Mouse (Mus musculus): Measurements from ENCODE around the gene Ramac. TPM values are rescaled to one million over a fixed set of nuclear protein-coding genes. Genes with fewer than 3 reads are reported as not detected.

Gene Ramac
- total RNA-seq, 1 experiment: 23.3 TPM

DNA sequence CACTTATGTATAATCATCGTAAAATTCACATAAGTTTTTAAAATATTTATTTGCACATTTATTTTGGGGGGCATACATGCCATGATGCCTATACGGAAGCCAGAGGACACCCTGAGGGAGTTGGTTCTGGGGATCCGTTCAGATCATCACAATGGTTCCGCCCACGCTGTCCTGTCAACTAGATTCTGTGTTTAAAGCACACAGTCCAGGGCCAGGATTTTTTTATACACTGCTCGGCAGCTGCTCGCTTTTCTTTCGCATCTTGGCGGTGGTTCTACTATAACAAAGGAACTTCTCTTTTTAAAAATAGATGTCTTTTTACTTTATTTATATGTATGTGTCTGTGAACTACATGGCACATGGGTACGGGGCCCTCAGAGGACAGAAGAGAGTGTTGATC lies 38.9 kb upstream of the Ramac start:
- in situ Hi-C loops (cut with MboI; ENCODE audit: low sequenced_read_pairs in 2 of 2, unreplicated experiment in 2 of 2): no loop called here
- Histone ChIP-seq H3K36me3 (ENCODE audit: control insufficient read depth, insufficient read depth, low read length, poor library complexity, severe bottlenecking) (no peaks in the 10 kb centered on the region), H3K27ac (ENCODE audit: insufficient read depth, low read depth, low read length, poor library complexity, severe bottlenecking) (no peak overlapping the region), H3K4me3 (ENCODE audit: insufficient read depth in 1 of 2, low read depth in 1 of 2, low read length in 2 of 2, poor library complexity in 1 of 2, severe bottlenecking in 1 of 2) (no peak overlapping the region), H3K9me3 (ENCODE audit: control insufficient read depth, insufficient read depth, low read depth, low read length) (no peaks in the 10 kb centered on the region), H3K4me1 (ENCODE audit: control insufficient read depth in 2 of 2, insufficient read depth in 2 of 2, low read length in 2 of 2, poor library complexity in 1 of 2) (no peaks in the 10 kb centered on the region), H3K9ac (ENCODE audit: insufficient read depth, low read depth, low read length, poor library complexity, severe bottlenecking) (no peak overlapping the region)
- no peak for DNase-seq (ENCODE audit: low read depth, low spot score)
- no peak for TF ChIP-seq HCFC1 (IDR thresholded peaks at IDR 0.05; ENCODE audit: borderline replicate concordance, insufficient read depth, low read length)

DNA sequence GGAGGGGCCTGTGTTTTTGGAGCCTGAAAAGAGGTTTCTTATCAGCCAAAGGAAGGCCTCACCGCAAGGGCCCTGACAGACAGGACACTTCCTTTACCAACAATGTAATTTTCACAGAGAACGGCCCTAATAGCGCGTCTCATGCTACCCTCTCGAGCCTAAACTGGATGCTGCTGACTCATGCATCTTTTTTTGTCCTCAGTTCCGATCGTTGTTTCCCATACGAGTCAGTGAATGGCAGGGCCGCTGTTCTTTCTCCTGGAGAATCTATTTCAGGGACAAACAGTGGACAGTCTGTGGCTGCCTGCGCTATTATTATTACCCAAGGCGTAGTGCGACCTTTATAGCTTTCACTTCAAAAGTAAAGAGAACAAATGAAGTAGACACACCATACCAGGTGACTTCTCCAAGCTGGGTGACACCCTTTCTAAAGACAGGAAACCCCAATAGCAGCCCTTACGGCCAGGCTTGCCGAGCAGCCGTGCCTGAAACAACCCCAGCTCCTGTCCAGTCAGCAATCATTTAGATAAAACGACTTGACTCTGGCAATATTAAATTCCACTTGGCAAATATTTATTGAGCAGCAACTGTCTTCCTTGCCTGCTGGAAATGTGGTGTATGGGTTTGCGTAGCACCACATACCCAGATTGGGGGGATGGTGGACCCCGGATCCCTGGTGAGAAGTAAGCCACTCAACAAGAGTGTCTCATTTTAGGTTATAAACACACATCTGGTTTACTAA lies 36.6 kb upstream of the Ramac start:
- H3K4me3 ChIP-seq (ENCODE audit: insufficient read depth in 1 of 2, low read depth in 1 of 2, low read length in 2 of 2, poor library complexity in 1 of 2, severe bottlenecking in 1 of 2): no peak overlapping the region
- TF ChIP-seq MAFK (IDR thresholded peaks at IDR 0.05; ENCODE audit: insufficient read depth, low read depth, low read length): no peak
- TF ChIP-seq HCFC1 (IDR thresholded peaks at IDR 0.05; ENCODE audit: borderline replicate concordance, insufficient read depth, low read length): no peak
- TF ChIP-seq CHD2 (IDR thresholded peaks at IDR 0.05; ENCODE audit: low read depth, low read length): no peak
- TF ChIP-seq ZC3H11A (IDR thresholded peaks at IDR 0.05; ENCODE audit: borderline replicate concordance, low read depth, low read length): no peak
- no peak for TF ChIP-seq ZNF384 (IDR thresholded peaks at IDR 0.05; ENCODE audit: low read depth, low read length)
- no peak overlapping the region for H3K9ac ChIP-seq (ENCODE audit: insufficient read depth, low read depth, low read length, poor library complexity, severe bottlenecking)
- in situ Hi-C loops (cut with MboI; ENCODE audit: low sequenced_read_pairs in 2 of 2, unreplicated experiment in 2 of 2): no loop called here
- no peak for DNase-seq (ENCODE audit: low read depth, low spot score)
- no peaks in the 10 kb centered on the region for H3K4me1 ChIP-seq (ENCODE audit: control insufficient read depth in 2 of 2, insufficient read depth in 2 of 2, low read length in 2 of 2, poor library complexity in 1 of 2)
- no peaks in the 10 kb centered on the region for H3K36me3 ChIP-seq (ENCODE audit: control insufficient read depth, insufficient read depth, low read length, poor library complexity, severe bottlenecking)
- no peak overlapping the region for H3K27ac ChIP-seq (ENCODE audit: insufficient read depth, low read depth, low read length, poor library complexity, severe bottlenecking)
- no peaks in the 10 kb centered on the region for H3K9me3 ChIP-seq (ENCODE audit: control insufficient read depth, insufficient read depth, low read depth, low read length)

DNA sequence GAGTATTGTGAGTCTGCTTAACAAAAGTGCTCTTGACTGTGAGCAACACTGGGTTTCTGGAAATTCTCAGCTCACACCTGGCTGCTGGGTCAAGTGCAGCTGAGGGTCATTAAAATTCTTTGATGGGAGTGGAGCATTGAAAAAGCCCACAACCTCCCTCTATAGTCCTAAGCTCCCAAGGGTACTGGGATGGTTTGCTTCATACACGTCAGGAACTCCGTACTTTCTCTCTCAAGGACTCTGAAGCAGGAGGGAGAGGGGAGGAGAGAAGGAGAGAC lies 36.1 kb upstream of the Ramac start:
- H3K36me3 ChIP-seq (ENCODE audit: control insufficient read depth, insufficient read depth, low read length, poor library complexity, severe bottlenecking): no peaks in the 10 kb centered on the region
- DNase-seq (ENCODE audit: low read depth, low spot score): no peak
- TF ChIP-seq HCFC1 (IDR thresholded peaks at IDR 0.05; ENCODE audit: borderline replicate concordance, insufficient read depth, low read length): no peak
- no peak for TF ChIP-seq ZC3H11A (IDR thresholded peaks at IDR 0.05; ENCODE audit: borderline replicate concordance, low read depth, low read length)
- TF ChIP-seq ZNF384 (IDR thresholded peaks at IDR 0.05; ENCODE audit: low read depth, low read length): no peak
- TF ChIP-seq MAFK (IDR thresholded peaks at IDR 0.05; ENCODE audit: insufficient read depth, low read depth, low read length): no peak
- no peak for TF ChIP-seq CHD2 (IDR thresholded peaks at IDR 0.05; ENCODE audit: low read depth, low read length)
- no peak overlapping the region for H3K27ac ChIP-seq (ENCODE audit: insufficient read depth, low read depth, low read length, poor library complexity, severe bottlenecking)
- no peaks in the 10 kb centered on the region for H3K4me1 ChIP-seq (ENCODE audit: control insufficient read depth in 2 of 2, insufficient read depth in 2 of 2, low read length in 2 of 2, poor library complexity in 1 of 2)
- no peak overlapping the region for H3K9ac ChIP-seq (ENCODE audit: insufficient read depth, low read depth, low read length, poor library complexity, severe bottlenecking)
- H3K9me3 ChIP-seq (ENCODE audit: control insufficient read depth, insufficient read depth, low read depth, low read length): no peaks in the 10 kb centered on the region
- H3K4me3 ChIP-seq (ENCODE audit: insufficient read depth in 1 of 2, low read depth in 1 of 2, low read length in 2 of 2, poor library complexity in 1 of 2, severe bottlenecking in 1 of 2): no peak overlapping the region
- in situ Hi-C loops (cut with MboI; ENCODE audit: low sequenced_read_pairs in 2 of 2, unreplicated experiment in 2 of 2): no loop called here

DNA sequence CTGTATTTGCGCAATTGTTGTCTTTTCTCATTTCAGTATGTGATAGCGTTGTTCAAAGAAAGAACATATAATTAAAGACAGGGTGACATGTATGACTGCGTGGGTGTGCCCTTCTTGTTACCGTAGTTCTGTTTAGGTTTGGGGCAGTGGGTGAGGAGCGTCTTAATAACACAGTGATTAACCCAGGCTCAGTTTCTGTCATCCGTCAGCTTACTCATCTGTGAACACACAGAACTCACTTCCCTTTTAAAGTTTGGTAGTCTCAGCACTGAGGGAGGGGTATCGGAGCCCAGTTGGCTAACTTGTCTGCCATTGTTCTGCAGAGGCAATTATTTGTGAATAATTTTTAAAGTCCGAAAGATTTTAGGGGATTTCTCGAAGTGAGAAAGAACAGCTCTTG lies 35.0 kb upstream of the Ramac start:
- TF ChIP-seq HCFC1 (IDR thresholded peaks at IDR 0.05; ENCODE audit: borderline replicate concordance, insufficient read depth, low read length) (no peak), CHD2 (IDR thresholded peaks at IDR 0.05; ENCODE audit: low read depth, low read length) (no peak), ZNF384 (IDR thresholded peaks at IDR 0.05; ENCODE audit: low read depth, low read length) (no peak), ZC3H11A (IDR thresholded peaks at IDR 0.05; ENCODE audit: borderline replicate concordance, low read depth, low read length) (no peak), MAFK (IDR thresholded peaks at IDR 0.05; ENCODE audit: insufficient read depth, low read depth, low read length) (no peak)
- Histone ChIP-seq H3K9ac (ENCODE audit: insufficient read depth, low read depth, low read length, poor library complexity, severe bottlenecking) (no peak overlapping the region), H3K27ac (ENCODE audit: insufficient read depth, low read depth, low read length, poor library complexity, severe bottlenecking) (no peak overlapping the region), H3K4me3 (ENCODE audit: insufficient read depth in 1 of 2, low read depth in 1 of 2, low read length in 2 of 2, poor library complexity in 1 of 2, severe bottlenecking in 1 of 2) (no peak overlapping the region), H3K9me3 (ENCODE audit: control insufficient read depth, insufficient read depth, low read depth, low read length) (no peaks in the 10 kb centered on the region), H3K4me1 (ENCODE audit: control insufficient read depth in 2 of 2, insufficient read depth in 2 of 2, low read length in 2 of 2, poor library complexity in 1 of 2) (no peaks in the 10 kb centered on the region), H3K36me3 (ENCODE audit: control insufficient read depth, insufficient read depth, low read length, poor library complexity, severe bottlenecking) (no peaks in the 10 kb centered on the region)
- DNase-seq (ENCODE audit: low read depth, low spot score): no peak
- in situ Hi-C loops (cut with MboI; ENCODE audit: low sequenced_read_pairs in 2 of 2, unreplicated experiment in 2 of 2): no loop called here

DNA sequence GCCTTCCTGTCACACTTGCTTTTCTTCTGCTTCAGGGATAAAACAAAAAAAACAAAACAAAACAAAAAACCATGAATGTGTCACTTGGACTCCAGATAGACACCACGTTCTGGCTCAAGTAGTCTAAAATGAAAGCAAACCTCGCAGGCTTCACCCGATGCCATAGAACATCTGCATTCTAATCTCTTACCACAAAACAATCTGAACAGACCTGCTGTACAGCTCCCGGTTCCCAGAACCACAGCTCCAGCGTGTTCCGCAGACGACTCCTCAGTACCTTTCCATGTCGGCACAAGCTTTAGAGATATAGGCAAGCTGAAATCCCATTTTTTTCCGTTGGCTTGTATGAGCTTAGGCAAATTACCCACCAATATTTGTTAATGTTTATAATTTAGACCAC lies 32.9 kb upstream of the Ramac start:
- TF ChIP-seq HCFC1 (IDR thresholded peaks at IDR 0.05; ENCODE audit: borderline replicate concordance, insufficient read depth, low read length) (no peak), ZNF384 (IDR thresholded peaks at IDR 0.05; ENCODE audit: low read depth, low read length) (no peak), ZC3H11A (IDR thresholded peaks at IDR 0.05; ENCODE audit: borderline replicate concordance, low read depth, low read length) (no peak), CHD2 (IDR thresholded peaks at IDR 0.05; ENCODE audit: low read depth, low read length) (no peak), MAFK (IDR thresholded peaks at IDR 0.05; ENCODE audit: insufficient read depth, low read depth, low read length) (no peak)
- Histone ChIP-seq H3K9ac (ENCODE audit: insufficient read depth, low read depth, low read length, poor library complexity, severe bottlenecking) (no peak overlapping the region), H3K4me3 (ENCODE audit: insufficient read depth in 1 of 2, low read depth in 1 of 2, low read length in 2 of 2, poor library complexity in 1 of 2, severe bottlenecking in 1 of 2) (no peak overlapping the region), H3K27ac (ENCODE audit: insufficient read depth, low read depth, low read length, poor library complexity, severe bottlenecking) (no peak overlapping the region), H3K36me3 (ENCODE audit: control insufficient read depth, insufficient read depth, low read length, poor library complexity, severe bottlenecking) (no peaks in the 10 kb centered on the region), H3K9me3 (ENCODE audit: control insufficient read depth, insufficient read depth, low read depth, low read length) (no peaks in the 10 kb centered on the region), H3K4me1 (ENCODE audit: control insufficient read depth in 2 of 2, insufficient read depth in 2 of 2, low read length in 2 of 2, poor library complexity in 1 of 2) (no peaks in the 10 kb centered on the region)
- in situ Hi-C loops (cut with MboI; ENCODE audit: low sequenced_read_pairs in 2 of 2, unreplicated experiment in 2 of 2): no loop called here
- DNase-seq (ENCODE audit: low read depth, low spot score): no peak

All from ES-E14 (cell line).